Mouse (Mus musculus): ENCODE results near the gene Rfx2.
A peak's percentile ranks its signal among the peaks of the same experiment; 100 is the strongest.

Rfx2 gene

DNA sequence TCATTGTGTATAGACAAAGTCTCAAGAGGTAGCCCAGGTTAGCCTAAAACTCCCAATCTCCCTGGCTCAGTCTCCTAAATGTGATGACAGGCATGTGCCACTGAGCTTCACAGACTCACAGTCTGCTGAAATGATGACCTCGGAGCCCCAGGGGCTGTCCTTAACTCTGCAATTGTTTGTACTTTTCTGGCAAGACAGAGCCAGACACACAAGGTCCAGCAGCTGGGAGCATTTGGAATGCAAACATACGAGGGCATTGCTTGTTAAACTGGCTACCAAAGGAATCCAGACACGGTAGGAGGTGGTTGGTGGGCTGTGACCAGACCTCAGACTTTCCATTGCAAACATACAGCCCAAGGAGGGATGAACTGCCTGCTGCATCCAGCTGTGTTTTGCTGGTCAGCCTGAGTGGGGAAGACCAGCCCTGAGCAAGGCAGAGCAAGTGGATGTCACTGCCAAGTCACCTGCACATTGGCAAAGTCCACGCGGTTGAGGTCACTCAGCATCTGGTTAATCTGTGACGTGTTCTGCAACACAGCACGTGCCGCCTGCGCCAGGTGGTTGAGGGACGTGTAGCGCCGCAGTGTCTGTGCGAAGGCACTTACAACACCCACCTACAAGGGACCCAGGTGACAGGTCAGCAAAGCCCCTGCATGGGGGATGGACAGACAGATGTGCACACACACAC, 50.4 kb downstream of the Rfx2 start:
- DNase-seq (ENCODE audit: low read depth, low spot score): no peak

DNA sequence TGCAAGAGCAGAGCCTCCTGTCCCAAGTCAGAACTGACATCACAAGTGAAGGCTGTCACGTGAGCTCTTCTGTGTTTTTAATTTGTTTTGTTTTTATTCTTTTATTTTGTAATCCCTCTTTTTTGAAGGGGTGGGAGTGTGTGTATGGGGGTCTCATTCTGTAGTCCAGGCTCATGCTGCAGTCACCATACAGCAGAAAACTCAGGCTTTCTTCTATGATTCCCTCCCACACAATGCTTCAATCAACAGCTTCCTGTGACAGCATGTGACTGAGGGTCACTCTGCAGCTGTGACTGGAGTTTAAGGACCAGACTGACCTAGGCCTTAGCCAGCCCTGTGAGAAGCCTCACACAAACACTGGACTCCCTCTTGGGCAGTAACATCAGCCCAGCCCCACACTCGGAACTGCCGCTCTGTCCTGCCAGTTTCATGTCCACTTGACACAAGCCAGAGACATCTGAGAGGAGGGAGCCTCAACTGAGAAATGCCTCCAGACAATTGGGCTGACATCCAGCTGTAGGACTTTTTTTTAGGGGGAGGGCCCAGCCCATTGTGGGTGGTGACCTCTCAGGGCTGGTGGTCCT, 51.9 kb downstream of the Rfx2 start:
- DNase-seq (ENCODE audit: low read depth, low spot score): no peak

DNA sequence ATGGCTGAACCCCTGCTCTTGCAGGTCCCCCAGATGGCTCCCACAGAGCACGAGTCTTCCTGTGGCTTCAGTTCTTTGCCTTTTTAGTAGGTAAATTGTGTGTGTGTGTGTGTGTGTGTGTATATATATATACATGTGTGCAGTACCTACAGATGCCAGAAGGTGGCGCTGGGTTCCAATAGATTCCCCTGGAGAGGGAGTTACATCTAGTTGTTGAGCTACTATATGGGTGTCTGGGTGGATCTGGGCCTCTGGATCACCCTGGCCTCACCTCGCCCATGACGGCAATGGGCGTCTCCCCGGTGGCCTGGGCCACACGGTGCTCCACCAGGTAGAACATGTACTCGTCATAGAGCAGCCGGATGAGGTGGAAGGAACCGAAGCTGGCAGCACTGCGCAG, 53.2 kb downstream of the Rfx2 start:
- no peak for DNase-seq (ENCODE audit: low read depth, low spot score)

- no peak for DNase-seq (ENCODE audit: low read depth, low spot score)
These were observed 60.9 kb downstream of the Rfx2 start, which contains the start of gene Prr22 for GRCm38 (mm10) chr17:56769950-56770349. Gene Prr22, plus strand, starts transcription at chr17:56770250.

DNA sequence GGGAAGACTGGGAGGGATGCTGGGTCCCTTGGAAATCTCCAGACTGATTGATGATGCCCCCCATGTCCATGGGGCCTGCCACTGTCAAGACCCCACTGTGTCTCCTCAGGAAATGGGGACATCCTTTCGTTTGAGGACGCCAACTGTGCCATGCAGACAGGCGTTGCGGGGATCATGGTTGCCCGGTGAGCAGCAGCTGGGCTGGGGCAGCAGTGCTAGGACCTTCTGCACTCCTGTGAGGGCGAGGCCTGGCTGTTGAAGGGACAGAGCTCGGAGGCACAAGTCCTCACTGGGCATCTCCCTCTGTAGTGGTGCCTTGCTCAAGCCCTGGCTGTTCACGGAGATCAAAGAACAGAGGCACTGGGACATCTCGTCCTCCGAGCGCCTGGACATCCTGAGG, 61.9 kb downstream of the Rfx2 start:
- no peak for DNase-seq (ENCODE audit: low read depth, low spot score)

- no peak for DNase-seq (ENCODE audit: low read depth, low spot score)
These were observed 63.2 kb downstream of the Rfx2 start for GRCm38 (mm10) chr17:56767531-56768135.

GRCm38 (mm10) chr17:56766631-56767405, 64.0 kb downstream of the Rfx2 start:
- DNase-seq (ENCODE audit: low read depth, low spot score): no peak

- DNase-seq (ENCODE audit: low read depth, low spot score): no peak
These were observed 65.4 kb downstream of the Rfx2 start for GRCm38 (mm10) chr17:56765431-56765830.

GRCm38 (mm10) chr17:56764474-56765354, 66.1 kb downstream of the Rfx2 start, which contains the start of gene Dus3l:
Gene Dus3l, plus strand, starts transcription at chr17:56764757.
- DNase-seq (ENCODE audit: low read depth, low spot score): peak; percentile 92

- DNase-seq (ENCODE audit: low read depth, low spot score): no peak
These were observed 67.0 kb downstream of the Rfx2 start for GRCm38 (mm10) chr17:56763741-56764250.

GRCm38 (mm10) chr17:56762769-56763731, 67.8 kb downstream of the Rfx2 start:
- DNase-seq (ENCODE audit: low read depth, low spot score): peak; percentile 88

DNA sequence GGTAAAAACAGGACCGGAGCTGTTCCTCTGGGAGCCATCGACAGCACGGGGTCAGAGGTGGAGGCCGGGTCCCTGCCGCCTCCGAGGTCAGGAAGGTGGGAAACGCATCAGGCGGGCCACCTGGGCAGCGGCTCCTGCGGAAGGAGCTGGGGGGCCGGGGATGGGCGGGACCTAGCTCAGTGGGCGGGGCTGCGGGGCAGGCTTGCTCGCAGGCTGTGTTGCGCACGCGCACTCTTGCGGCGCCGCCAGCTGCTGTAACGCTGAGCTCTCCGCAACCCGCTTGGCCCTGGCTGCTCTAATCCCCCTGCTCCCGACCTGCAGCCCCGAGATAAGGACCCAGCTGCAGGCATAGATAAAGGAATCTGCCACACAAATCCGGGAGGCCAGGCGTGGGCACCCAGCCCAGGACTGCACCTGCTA, 68.8 kb downstream of the Rfx2 start:
- DNase-seq (ENCODE audit: low read depth, low spot score): peak; percentile 97

- DNase-seq (ENCODE audit: low read depth, low spot score): no peak
These were observed 69.7 kb downstream of the Rfx2 start for GRCm38 (mm10) chr17:56761077-56761476.

DNA sequence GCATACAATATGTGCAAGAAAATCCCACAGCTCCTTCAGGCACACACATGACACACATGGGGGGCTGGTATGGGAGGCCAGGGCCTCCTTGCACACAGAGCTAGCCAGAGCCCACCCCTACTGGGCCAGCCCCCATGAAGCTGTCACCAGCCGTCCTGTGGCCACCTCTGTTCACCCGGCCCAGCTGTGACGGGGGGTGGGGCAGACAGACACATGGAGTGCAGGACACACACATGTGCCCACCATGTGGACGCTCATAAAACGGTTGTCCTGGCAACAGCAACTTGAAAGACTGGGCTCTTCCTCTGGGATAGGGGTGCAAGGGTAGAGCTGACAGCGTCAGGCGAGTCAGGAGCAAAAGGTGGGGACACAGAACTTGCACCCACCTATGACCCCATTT, 71.6 kb downstream of the Rfx2 start:
- no peak for DNase-seq (ENCODE audit: low read depth, low spot score)

DNA sequence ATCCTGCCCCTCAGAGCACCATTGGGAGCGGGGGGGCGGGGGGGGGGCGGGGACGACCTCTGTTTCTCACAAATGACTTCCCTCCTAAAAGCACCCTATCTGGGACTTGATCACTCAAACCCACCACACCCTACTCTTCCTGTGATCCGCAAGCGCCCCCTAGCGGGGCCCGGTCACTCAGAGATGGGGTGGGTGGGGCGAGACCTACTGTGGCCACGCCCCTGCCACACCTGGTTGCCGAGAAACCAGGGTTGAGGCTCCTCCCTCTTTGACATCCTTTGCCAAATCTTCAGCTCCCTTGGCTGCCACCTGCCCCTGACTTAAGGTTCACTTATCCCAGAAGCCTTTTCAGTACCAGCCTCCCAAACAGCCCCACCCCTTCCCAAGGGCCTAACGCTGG, 72.7 kb downstream of the Rfx2 start:
- DNase-seq (ENCODE audit: low read depth, low spot score): peak; percentile 83

- peak; percentile 60 for DNase-seq (ENCODE audit: low read depth, low spot score)
These were observed 73.2 kb downstream of the Rfx2 start, which contains the start of gene Nrtn for GRCm38 (mm10) chr17:56757416-56758123. Gene Nrtn, minus strand, starts transcription at chr17:56757530.

GRCm38 (mm10) chr17:56756703-56757399, 74.0 kb downstream of the Rfx2 start:
- DNase-seq (ENCODE audit: low read depth, low spot score): peak; percentile 43

Data from CD4-positive, CD25-positive, alpha-beta regulatory T cell, adult 2 months (primary cell).